Mouse (Mus musculus) left cerebral cortex, postnatal 25 days (tissue): ENCODE measurements around the gene Tfeb. TPM values are rescaled to one million over a fixed set of nuclear protein-coding genes. Genes with fewer than 3 reads are reported as not detected.
A peak's percentile ranks its signal among the peaks of the same experiment; 100 is the strongest.

ENCODE experiments used
- DNase-seq, 2 experiments: peaks; one replicate each; pipeline ENCODE4 v3.0.0; 2022; ENCODE audit warnings: low spot score in 2 of 2, mixed read lengths in 1 of 2
- intact Hi-C: fragments of 180-260 bp; cut with DNase I; formaldehyde crosslinking; loops from one replicate; pipeline ENCODE4 v1.15.1; 2025
- total RNA-seq, 2 experiments: library from RNA; stranded (reverse); gene quantifications; 2 replicates each; pipeline ENCODE4 v1.2.3; 2021

The Tfeb gene
- total RNA-seq, 2 experiments from 2014 or later = 8.2 to 11.5 TPM

DNA sequence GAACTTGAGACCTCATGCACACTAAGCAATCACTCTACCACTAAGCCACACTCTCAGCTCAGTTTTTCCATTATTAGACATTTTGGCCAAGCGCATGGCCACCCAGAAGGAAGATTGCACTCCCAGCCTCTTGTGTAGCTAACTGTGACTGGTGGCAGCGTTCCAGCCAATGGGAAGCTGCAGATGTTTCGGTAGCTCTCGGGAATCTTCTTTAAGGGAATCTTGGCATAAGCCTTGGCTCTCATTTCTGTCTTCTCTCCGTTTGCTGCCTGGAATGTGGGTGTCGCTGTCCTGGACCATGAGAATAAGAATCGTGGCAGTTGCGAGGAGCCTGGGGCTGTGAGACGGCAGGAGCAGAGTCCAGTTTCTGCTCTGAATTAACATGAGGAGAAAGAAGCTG lies 69.4 kb downstream of the Tfeb start:
- intact Hi-C loops = no loop called here
- peak; percentile 20 to 65 for DNase-seq

DNA sequence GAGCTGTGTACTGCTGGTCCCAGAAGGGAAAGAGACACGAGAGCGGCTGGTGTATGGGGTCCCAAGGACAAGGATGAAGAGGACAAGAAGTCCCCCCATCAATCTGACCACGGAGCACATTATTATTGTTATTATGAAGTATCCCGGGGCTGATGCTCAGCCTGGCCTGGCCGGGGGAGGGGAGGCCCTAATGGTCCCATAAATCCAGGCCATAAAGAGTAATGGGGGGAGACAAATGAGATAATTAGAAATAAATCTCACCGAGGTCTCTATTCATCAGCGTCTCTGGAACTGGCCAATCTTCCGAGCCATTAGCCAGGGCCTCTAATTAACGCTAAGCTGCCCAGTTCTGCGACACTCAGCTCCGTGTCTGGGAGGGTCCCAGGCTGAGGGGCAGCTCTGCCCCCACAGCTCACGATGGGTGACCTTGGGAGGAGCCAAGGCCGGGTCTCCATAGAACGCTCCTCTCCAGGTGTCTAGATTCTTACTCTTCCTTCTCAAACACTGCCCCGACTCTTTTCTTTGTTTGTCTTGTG lies 74.5 kb downstream of the Tfeb start:
- DNase-seq = no peak
- intact Hi-C loops = no loop called here

DNA sequence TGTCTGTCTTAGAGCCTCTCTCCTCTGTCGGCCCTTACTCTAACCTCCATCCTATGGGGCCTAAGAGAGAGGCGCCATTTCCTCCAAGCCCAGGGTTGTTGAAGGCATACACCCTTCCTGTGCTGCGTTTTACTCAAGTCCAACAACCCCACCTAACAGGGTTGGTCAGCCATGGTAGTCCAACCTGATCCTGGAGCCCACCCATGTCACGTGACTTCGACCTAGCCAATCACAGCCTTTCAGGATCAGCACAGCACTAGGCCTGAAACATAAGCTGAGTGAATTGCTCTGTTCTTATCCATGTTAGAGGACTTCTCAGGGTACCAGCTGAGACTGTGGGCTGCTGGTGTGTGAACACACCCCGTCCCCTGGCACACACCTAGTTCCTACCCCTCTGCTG lies 75.4 kb downstream of the Tfeb start:
- intact Hi-C loops = no loop called here
- DNase-seq = no peak

DNA sequence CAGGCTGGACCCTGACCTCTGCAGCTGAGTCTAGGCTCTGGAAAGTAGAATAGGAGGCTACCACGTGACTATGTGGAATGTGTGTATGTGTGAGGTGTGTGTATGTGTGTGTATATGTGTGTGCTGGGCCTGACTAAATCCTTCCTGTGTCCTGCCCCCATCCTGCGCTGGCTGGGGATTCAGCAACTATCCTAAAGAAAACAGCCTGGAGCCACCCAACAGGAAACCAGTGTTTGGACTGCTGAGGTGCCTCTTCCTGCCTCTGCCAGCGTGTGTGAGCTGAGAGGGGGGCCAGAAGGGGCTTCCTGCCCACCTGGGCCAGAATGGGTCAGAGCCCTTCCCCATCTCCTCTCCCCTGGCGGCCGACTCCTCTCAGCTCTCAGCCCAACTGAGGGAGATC lies 76.8 kb downstream of the Tfeb start:
- DNase-seq = no peak
- intact Hi-C loops = no loop called here

DNA sequence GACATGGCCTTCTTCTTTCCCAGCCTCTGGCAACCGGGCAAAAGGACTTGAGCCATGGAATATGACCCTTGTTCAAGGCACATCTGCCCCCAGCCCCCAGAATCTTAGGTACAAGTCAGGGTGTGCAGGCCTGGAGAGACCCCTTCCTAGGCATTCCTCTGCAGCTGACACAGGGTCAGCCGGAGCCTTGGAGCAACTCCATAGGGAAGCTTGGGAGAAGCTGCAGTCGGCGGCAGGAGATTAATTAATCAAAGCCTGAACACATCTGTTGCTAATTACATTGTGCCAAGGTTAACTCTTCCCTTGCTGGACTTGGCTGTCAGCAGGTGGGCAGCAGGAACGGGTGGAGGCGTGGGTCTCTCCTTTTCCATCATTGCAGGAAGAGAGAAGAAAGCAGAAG lies 77.7 kb downstream of the Tfeb start:
- intact Hi-C loops = no loop called here
- no peak for DNase-seq

DNA sequence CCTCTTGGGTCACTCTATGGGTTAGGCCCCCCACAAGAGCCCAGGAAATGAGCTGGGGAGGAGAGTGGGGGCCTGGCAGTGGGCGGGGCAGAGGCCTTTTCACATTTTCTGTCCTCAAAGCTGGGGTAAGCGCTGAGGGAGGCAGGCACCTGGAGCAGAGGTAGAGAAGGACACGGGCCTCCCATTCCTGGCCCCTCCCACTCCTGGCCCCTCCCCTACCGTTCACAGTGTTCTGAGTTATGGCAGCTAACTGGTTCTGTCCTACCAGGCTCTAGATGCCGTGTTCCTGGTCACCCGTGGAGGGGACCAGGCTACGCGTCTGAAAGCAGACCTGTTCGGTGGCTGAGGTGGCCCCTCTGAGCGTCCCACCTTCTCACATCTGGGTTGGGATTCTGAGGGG lies 78.6 kb downstream of the Tfeb start:
- intact Hi-C loops = no loop called here

DNA sequence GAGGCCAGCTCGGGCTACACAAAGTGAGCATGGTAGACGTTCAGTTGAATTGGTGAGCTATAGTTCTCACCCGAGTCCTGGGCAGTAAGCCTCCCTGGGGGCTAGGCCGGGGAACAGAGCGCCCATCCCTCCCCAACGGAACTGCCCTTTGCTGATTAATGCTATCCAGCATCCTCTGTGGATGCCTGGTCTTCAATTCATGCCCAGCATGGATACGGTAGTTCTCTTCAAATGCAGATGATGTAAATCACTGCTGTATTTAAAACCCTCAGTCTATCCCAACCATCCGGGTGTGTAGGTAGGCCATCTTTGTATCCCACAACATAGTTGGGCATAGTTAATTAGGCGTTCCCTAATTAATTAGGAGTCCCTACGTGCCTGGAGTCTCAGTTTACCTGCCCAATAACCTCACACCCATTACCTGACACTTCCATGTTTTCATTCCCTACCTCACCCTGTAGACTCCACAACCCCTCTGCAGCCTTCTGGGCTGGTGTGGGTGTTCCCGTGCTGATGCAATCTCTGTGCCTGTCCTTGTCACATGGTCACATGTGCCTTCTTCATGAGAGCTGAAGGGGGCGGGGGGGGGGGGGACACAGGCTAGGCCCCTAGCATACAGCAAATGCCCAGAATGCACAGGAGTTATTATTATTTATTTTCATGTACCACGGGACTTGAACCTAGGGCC lies 81.4 kb downstream of the Tfeb start:
- intact Hi-C loops = no loop called here
- DNase-seq = no peak

More for the DNA sequence above, 78.6 kb downstream of the Tfeb start:
- DNase-seq = no peak

DNA sequence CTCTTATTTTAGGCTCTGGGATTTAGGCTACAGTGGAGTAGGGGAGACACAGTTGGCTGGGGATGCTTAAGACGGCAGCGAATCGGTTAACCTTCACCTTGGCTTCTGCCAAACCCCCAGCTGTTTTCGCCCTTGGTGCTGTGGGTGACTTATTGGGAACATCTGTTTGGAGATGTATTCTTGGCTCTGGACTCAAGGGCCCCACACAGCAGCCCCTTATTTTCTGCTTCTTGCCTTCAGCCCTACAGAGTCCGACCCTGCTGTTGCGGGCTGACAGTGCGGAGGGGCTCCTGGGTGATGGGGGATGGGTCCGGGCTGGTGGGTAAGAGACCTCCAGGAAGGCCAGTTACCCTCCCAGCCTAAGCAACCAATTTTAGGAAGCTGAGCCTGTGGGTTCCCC lies 84.5 kb downstream of the Tfeb start:
- intact Hi-C loops = no loop called here
- DNase-seq = no peak

DNA sequence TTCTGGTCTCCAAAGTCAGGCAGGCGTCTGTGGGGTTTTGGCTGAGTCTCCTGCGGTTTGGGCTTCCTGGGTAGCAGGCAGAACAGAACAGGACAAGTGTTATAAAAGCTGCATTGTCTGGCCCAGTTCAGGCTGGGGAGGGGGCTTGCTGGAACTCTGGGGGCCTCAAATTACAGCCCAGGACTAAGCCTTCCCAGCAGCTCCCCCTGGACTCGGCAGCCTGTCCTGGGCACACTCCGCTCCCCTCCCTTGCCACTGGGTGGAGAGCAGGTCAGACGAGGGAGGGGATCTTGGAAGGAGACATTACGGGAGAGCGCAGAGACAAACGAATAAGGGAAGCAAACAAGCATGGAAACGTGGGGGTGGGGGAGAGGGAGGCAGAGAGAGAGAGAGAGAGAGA lies 94.3 kb downstream of the Tfeb start:
- intact Hi-C loops = no loop called here
- no peak for DNase-seq

DNA sequence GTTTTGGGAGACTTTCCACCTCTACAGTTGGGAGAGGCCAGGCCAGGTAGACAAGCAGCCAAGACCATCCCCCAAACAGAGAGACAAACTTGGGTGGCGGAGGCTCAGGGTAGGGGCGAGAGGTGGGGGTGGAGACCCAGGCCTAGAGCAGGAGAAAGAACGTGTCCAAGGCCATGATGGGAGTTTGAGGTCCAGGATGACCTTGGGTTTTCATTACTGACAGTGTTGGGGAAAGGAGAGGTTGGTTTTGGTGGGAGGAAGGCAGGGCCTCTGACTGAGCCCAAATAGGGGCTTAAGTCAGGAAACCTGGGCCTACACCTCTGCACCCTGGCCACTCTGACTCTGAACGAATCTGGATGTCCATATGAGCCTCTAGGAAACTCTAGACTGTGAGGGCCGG lies 94.9 kb downstream of the Tfeb start:
- DNase-seq = no peak
- intact Hi-C loops = no loop called here

DNA sequence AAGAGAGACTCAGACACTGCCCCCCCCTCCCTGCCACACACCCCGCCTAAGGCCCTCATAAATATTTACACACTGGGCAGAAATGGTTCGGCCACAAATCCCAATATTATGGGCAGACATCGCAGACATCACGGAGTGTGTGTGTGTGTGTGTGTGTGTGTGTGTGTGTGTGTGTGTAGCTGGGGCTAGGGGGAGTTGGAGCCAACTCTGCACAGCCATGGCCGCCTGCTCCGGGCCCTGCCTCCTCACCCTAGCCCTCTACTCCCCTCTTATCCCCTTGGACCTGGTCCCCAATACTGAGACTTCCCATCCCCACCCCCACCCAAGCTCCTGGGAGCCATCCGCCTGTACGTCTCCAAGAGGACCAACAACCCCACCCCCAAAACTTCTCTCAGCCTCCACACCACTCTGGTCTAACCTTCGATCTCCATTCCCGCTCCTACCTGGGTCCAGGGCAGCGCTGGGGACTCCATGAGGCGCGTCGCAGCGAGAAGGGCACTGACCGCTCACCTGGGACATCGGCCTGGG lies 95.7 kb downstream of the Tfeb start:
- intact Hi-C loops = no loop called here
- DNase-seq = no peak

DNA sequence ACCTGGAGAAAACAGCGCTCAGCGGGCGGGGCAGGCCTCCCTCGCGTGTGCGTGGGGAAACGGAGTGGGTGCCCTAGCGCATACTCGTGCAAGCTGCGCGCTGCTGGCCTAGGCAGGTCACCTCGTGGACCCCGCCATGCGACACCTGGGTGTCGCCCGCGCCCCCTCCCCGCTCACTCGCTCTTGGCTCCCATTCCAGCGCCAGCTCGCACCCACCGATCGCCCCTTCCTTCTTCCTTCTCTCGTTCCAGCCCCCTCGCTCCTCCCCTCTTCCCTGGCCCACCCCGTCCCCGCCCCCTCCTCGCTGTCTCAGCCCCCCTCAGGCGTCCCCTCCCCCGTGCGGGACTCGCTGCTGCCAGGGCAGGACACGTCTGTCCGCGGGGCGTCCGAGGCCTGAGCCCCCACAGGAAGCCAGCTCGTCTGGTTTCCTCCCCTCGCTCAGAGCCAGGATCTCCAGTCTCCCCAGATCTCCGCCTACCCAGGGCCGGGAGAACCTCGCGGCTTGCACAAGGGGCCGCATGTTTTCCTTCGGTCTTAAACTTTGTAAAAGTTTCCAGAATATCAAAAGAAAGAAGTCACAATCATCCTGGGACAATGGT lies 96.3 kb downstream of the Tfeb start:
- intact Hi-C loops = no loop called here
- DNase-seq = peak in 1 of 2 experiments; percentile 10

DNA sequence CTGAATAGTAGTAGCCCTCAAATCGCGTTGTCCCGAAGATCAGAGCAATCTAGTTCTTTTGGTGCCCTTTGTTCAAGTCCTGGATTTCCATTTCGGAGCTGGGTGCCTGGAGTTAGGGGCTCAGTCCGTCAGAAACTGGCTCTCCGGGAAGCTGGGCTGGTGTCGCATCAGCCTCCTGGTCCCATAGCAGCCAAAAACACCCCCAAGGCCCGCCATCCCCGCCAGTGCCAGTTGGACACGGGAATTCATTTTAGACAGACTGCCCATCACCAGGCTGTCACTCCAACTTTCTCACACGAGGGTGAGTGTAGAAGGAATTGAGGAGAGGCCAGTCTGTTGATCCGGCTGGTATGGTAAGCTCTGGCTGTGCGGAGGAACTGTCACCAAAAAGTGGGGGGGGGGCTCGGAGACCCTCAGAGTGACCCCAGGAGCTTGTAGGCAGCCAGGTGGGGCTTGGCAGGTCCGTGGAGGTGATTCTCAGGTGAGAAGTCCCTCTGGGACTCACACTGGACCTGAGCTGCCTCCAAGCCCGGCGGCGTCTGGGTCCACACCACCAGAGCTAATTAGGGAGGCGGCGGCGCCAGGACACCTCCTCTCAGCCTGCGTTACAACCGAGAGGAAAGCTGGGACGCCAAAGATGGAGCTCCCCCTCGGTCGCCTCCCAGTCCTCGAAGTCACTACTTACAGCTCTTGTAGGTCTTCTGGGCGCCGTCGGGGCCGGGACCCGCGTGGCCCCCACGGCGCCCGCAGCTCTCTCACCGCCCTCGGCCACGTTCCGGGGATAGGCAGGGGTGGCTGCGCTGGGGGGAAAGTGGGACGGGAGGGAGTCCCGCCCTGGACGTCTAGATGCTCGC lies 97.0 kb downstream of the Tfeb start:
- intact Hi-C loops = no loop called here
- DNase-seq = no peak

DNA sequence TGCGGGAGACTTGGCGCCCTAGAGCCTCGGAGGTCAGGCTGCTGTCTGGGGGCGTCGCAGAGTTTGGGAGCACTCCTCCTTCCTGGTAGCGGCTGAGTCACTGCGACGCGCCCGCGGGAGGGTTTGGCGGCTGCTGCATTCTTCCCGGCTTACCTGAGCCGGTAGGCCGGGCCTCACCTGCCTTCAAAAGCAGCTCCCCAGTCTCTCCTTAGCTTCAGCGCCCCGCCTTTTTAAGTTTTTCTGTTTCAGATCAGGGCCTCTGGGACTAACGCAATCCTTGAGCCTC lies 97.6 kb downstream of the Tfeb start, which contains the start of gene Mdfi:
Gene Mdfi, minus strand, starts transcription at position 210 of the 286 bp plus-strand sequence.
- intact Hi-C loops = no loop called here
- DNase-seq = no peak

DNA sequence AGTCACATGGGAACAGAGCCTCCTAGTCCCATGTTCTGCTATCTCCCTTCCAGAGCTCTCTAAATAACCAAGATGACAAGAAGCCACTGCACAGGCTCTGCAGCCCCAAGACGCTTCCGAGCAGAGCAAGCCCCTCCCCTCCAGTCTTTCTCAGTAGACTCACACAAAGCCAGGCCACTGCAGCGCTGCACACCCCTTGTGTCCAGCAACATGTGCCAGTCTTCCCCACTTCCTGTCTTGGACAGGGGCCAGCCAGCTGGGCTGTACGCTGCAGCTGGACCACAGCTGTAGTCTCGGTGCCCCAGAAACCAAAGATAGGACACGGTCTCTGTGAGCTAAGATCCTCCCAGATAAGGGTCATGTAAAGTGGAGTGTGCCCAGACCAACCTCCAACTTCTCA lies 101.0 kb downstream of the Tfeb start:
- no peak for DNase-seq
- intact Hi-C loops = no loop called here

DNA sequence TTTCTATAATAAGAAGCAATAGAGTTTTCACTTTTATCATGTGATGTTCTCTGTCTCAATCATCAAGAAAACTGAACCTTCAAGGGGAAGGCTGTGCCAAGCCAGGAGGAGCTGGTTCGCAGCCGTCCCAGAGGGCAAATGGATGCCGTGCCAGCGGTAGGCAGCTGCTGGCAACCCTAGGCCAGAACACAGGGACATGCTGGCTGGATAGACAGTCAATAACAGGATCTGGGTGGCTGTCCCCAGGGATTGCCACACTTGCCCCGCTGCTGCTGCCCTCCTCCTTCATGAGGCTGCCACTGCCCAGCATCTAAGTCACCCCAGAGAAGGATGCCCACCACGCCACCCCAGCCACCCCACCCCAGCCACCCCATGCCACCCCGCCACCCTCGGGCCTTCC lies 104.7 kb downstream of the Tfeb start:
- intact Hi-C loops = no loop called here

More for the DNA sequence above, 104.7 kb downstream of the Tfeb start:
- DNase-seq = no peak

Other genes with a start within 250 kb of the Tfeb start
- gene Taf8, start 234.7 kb upstream of the Tfeb start, total RNA-seq = 10 to 100 TPM; 16.4 to 16.7 TPM
- gene Ccnd3, start 232.0 kb upstream of the Tfeb start, total RNA-seq = 10 to 100 TPM; 31.0 to 31.7 TPM
- gene Bysl, start 125.5 kb upstream of the Tfeb start, total RNA-seq = 10 to 100 TPM; 18.2 to 18.5 TPM
- 10 to 100 TPM; 27.2 to 32.7 TPM for gene Med20, start 125.4 kb upstream of the Tfeb start, total RNA-seq
- 1 to 10 TPM; 3.5 to 7.2 TPM for gene Gm20517, start 125.4 kb upstream of the Tfeb start, total RNA-seq
- gene Usp49, start 106.3 kb upstream of the Tfeb start, total RNA-seq = 10 to 100 TPM in 1 of 2 experiments, 1 to 10 TPM in 1; 9.9 to 11.6 TPM
- 100 to 1,000 TPM; 209 to 215 TPM for gene Tomm6, start 48.6 kb upstream of the Tfeb start, total RNA-seq
- 10 to 100 TPM; 22.0 to 24.2 TPM for gene Frs3, start 48.0 kb upstream of the Tfeb start, total RNA-seq
- 1 to 10 TPM; 3.3 to 3.8 TPM for gene Gm21981, start 42.6 kb upstream of the Tfeb start, total RNA-seq
- gene Prickle4, start 42.3 kb upstream of the Tfeb start, total RNA-seq = 1 to 10 TPM; 4.2 to 5.7 TPM
- gene Pgc, start 10.2 kb upstream of the Tfeb start, total RNA-seq = not detected
- gene Mdfi, start 97.7 kb downstream of the Tfeb start, total RNA-seq = 1 to 10 TPM in 1 of 2 experiments, under 1 TPM in 1; 0.80 to 1.4 TPM
- 10 to 100 TPM; 41.3 to 42.7 TPM for gene Foxp4, start 187.6 kb downstream of the Tfeb start, total RNA-seq